Mouse (Mus musculus): ENCODE measurements around the gene Sv2b.

DNA sequence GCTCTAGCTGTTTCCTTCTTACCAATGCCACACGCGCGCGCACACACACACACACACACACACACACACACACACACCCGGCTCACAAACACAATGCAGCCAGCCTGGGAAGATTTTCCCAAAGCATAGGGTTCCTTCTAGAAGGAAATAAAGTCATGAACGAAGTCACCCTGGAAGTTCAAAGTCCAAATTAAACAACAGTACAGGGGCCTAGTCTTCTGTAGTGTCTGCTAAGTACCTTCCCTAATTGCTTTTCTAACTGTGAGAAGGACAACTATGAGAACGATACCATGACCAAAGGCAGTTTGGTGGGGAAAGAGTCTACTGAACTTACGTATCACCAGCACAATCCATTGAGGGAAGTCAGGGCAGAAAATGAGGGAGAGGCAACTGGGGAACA lies 508 bp upstream of the Sv2b start:
- TF ChIP-seq POLR2A (IDR thresholded peaks at IDR 0.05; ENCODE audit: borderline replicate concordance, extremely low read depth, low read depth, low read length) (no peak), CTCF (IDR thresholded peaks at IDR 0.05; ENCODE audit: insufficient read depth, low read length) (no peak)
